Mouse (Mus musculus): ENCODE results near the gene Gm13278.
"Not testable (repeated sequence)": the region's sequence is repeated elsewhere in the genome, so short reads cannot be mapped to it uniquely, and the experiment has no call there.

Gm13278 gene

GRCm38 (mm10) chr4:88793936-88794675 lies 2.8 kb downstream of the Gm13278 start, which contains the start of gene Gm13275:
Gene Gm13275 (plus strand): TSS chr4:88794487.
- peak; percentile 72 for DNase-seq (ENCODE audit: low spot score)

GRCm38 (mm10) chr4:88797097-88797496 lies 5.7 kb downstream of the Gm13278 start, which contains the start of gene Gm13279:
Gene Gm13279 (plus strand): TSS chr4:88797397.
- DNase-seq (ENCODE audit: low spot score) = not testable (repeated sequence)

- not testable (repeated sequence) for DNase-seq (ENCODE audit: low spot score)
These were observed 8.0 kb downstream of the Gm13278 start, which contains the start of gene Gm13285 for GRCm38 (mm10) chr4:88799365-88799764. Gene Gm13285 (plus strand): TSS chr4:88799665.

GRCm38 (mm10) chr4:88802954-88803353 lies 11.6 kb downstream of the Gm13278 start, which contains the start of gene Gm13287:
Gene Gm13287 (plus strand): TSS chr4:88803254.
- DNase-seq (ENCODE audit: low spot score) = not testable (repeated sequence)

GRCm38 (mm10) chr4:88805231-88805630 lies 13.9 kb downstream of the Gm13278 start, which contains the start of gene Gm13288:
Gene Gm13288 (plus strand): TSS chr4:88805531.
- not testable (repeated sequence) for DNase-seq (ENCODE audit: low spot score)

GRCm38 (mm10) chr4:88805761-88806160 lies 14.4 kb downstream of the Gm13278 start:
- not testable (repeated sequence) for DNase-seq (ENCODE audit: low spot score)

- DNase-seq (ENCODE audit: low spot score) = no peak
These were observed 24.6 kb downstream of the Gm13278 start, which contains the start of gene Ifna7 for GRCm38 (mm10) chr4:88815928-88816327. Gene Ifna7 (plus strand): TSS chr4:88816228.

- DNase-seq (ENCODE audit: low spot score) = no peak
These were observed 28.3 kb downstream of the Gm13278 start, which contains the start of gene Ifna11 for GRCm38 (mm10) chr4:88819659-88820058. Gene Ifna11 (plus strand): TSS chr4:88819959.

- DNase-seq (ENCODE audit: low spot score) = no peak
These were observed 31.6 kb downstream of the Gm13278 start for GRCm38 (mm10) chr4:88822995-88823394.

GRCm38 (mm10) chr4:88827116-88827515 lies 35.8 kb downstream of the Gm13278 start, which contains the start of gene Ifna6:
Gene Ifna6 (plus strand): TSS chr4:88827416.
- DNase-seq (ENCODE audit: low spot score) = not testable (repeated sequence)

GRCm38 (mm10) chr4:88830523-88830922 lies 39.2 kb downstream of the Gm13278 start:
- DNase-seq (ENCODE audit: low spot score) = peak; percentile 26

GRCm38 (mm10) chr4:88835225-88835624 lies 43.9 kb downstream of the Gm13278 start, which contains the start of gene Ifna5:
Gene Ifna5 (plus strand): TSS chr4:88835525.
- not testable (repeated sequence) for DNase-seq (ENCODE audit: low spot score)

GRCm38 (mm10) chr4:88838828-88839227 lies 47.5 kb downstream of the Gm13278 start:
- DNase-seq (ENCODE audit: low spot score) = no peak

GRCm38 (mm10) chr4:88840058-88840457 lies 48.7 kb downstream of the Gm13278 start:
- no peak for DNase-seq (ENCODE audit: low spot score)

GRCm38 (mm10) chr4:88841438-88841911 lies 50.1 kb downstream of the Gm13278 start, which contains the start of gene Ifna4:
Gene Ifna4 (plus strand): TSS chr4:88841861.
- no peak for DNase-seq (ENCODE audit: low spot score)
